Mouse (Mus musculus) kidney, embryonic 16.5 days (tissue): ENCODE data around the gene Rab6b. TPM values are rescaled to one million over a fixed set of nuclear protein-coding genes. Genes with fewer than 3 reads are reported as not detected.
"Not testable (repeated sequence)": the region's sequence is repeated elsewhere in the genome, so short reads cannot be mapped to it uniquely, and the experiment has no call there.

ENCODE experiments used
- ATAC-seq: fragments of 200-750 bp; cut with Nextera tagmentation; 2 replicates; pipeline ENCODE4 v1.8.0; 2017; ENCODE audit warnings: moderate TSS enrichment; ENCODE audit not compliant: low FRiP score, low TSS enrichment
- H3K27ac ChIP-seq: fragments of 300-500 bp; sonication (generic); 2 replicates; pipeline ENCODE4 v1.5.1; 2014; ENCODE audit warnings: low read length
- H3K27me3 ChIP-seq: fragments of 300-500 bp; sonication (generic); 2 replicates; pipeline ENCODE4 v1.6.1; 2014; ENCODE audit warnings: low read length, control low read depth, mixed read lengths; ENCODE audit not compliant: insufficient read depth
- H3K36me3 ChIP-seq: fragments of 300-500 bp; sonication (generic); 2 replicates; pipeline ENCODE4 v1.6.1; 2014; ENCODE audit warnings: low read length, control low read depth, mixed read lengths; ENCODE audit not compliant: insufficient read depth
- H3K4me1 ChIP-seq: fragments of 300-500 bp; sonication (generic); 2 replicates; pipeline ENCODE4 v1.6.1; 2014; ENCODE audit warnings: low read length, control low read depth, mixed read lengths; ENCODE audit not compliant: insufficient read depth
- H3K4me2 ChIP-seq: fragments of 300-500 bp; sonication (generic); replicated peaks from 2 replicates; pipeline ENCODE4 v1.6.1; 2014; ENCODE audit warnings: low read depth, low read length
- H3K4me3 ChIP-seq: fragments of 300-500 bp; sonication (generic); 2 replicates; pipeline ENCODE4 v1.5.1; 2014; ENCODE audit warnings: mild to moderate bottlenecking, low read length
- H3K9ac ChIP-seq: fragments of 300-500 bp; sonication (generic); replicated peaks from 2 replicates; pipeline ENCODE4 v1.6.1; 2014; ENCODE audit warnings: low read length
- H3K9me3 ChIP-seq: fragments of 300-500 bp; sonication (generic); 2 replicates; pipeline ENCODE4 v1.6.1; 2016; ENCODE audit warnings: low read length, control low read depth
- WGBS: fragments of 180-500 bp; shearing (Covaris S2); extraction: QIAGEN DNeasy Blood & Tissue Kit; methylation state at CpG from one replicate; pipeline ENCODE4 v1.1.7; 2014; 5-methylcytosine and 5-hydroxymethylcytosine counted together
- polyA plus RNA-seq: library from polyadenylated mRNA; unstranded; fragments of >200 nt; fragmentation: Nextera tagmentation; extraction: Ambion mirVana; gene quantifications from 2 replicates; pipeline ENCODE4 v1.2.1, GENCODE M21; 2015

Gene Rab6b
- polyA plus RNA-seq, 1 experiment from 2014 or later, result 5.2 TPM

GRCm38 (mm10) chr9:103092248-103092647, 19.3 kb upstream of the Rab6b start:
- H3K27me3 ChIP-seq, result no peaks in the 10 kb centered on the region
- H3K9ac ChIP-seq, result peak overlapping the region; percentile 61
- ATAC-seq, result peak; percentile 92

GRCm38 (mm10) chr9:103093681-103094080, 17.9 kb upstream of the Rab6b start:
- no peak for ATAC-seq
- 76% methylated on average over 3 of the region's 3 CpGs for WGBS
- H3K36me3 ChIP-seq, result no peaks in the 10 kb centered on the region
- no peak overlapping the region for H3K4me3 ChIP-seq
- no peak overlapping the region for H3K4me2 ChIP-seq
- H3K4me1 ChIP-seq, result peaks cover 12% of the 10 kb centered on the region
- H3K27ac ChIP-seq, result no peak overlapping the region
- H3K27me3 ChIP-seq, result no peaks in the 10 kb centered on the region
- H3K9ac ChIP-seq, result no peak overlapping the region
- H3K9me3 ChIP-seq, result no peaks in the 10 kb centered on the region

More at GRCm38 (mm10) chr9:103092248-103092647, 19.3 kb upstream of the Rab6b start:
- H3K36me3 ChIP-seq, result no peaks in the 10 kb centered on the region
- WGBS, result 0% methylated on average over 18 of the region's 19 CpGs
- H3K9me3 ChIP-seq, result no peaks in the 10 kb centered on the region
- peak overlapping the region; percentile 48 for H3K4me3 ChIP-seq
- H3K27ac ChIP-seq, result no peak overlapping the region
- peaks cover 12% of the 10 kb centered on the region for H3K4me1 ChIP-seq
- H3K4me2 ChIP-seq, result peak overlapping the region; percentile 80

GRCm38 (mm10) chr9:103108341-103108798, 3.2 kb upstream of the Rab6b start:
- Histone ChIP-seq H3K27me3 (peaks cover 26% of the 10 kb centered on the region), H3K9ac (peak overlapping the region; percentile 35; the same call in 1 of the 2 replicates), H3K4me3 (peak overlapping the region; percentile 52), H3K4me1 (peaks cover 28% of the 10 kb centered on the region), H3K4me2 (peak overlapping the region; percentile 52)
- peak; percentile 70 for ATAC-seq
- H3K27ac ChIP-seq, H3K36me3 ChIP-seq, H3K9me3 ChIP-seq: not testable (repeated sequence)
- WGBS, result 15% methylated on average over 7 of the region's 14 CpGs

- Histone ChIP-seq H3K4me2 (peak overlapping the region; percentile 86), H3K4me1 (peaks cover 29% of the 10 kb centered on the region), H3K9ac (peak overlapping the region; percentile 74), H3K9me3 (no peaks in the 10 kb centered on the region), H3K36me3 (no peaks in the 10 kb centered on the region), H3K4me3 (peak overlapping the region; percentile 52), H3K27me3 (peaks cover 32% of the 10 kb centered on the region), H3K27ac (no peak overlapping the region; the same call in 1 of the 2 replicates)
- WGBS, result 26% methylated on average over 18 of the region's 18 CpGs
- ATAC-seq, result no peak
These were observed 2.5 kb upstream of the Rab6b start for GRCm38 (mm10) chr9:103108943-103109670.

GRCm38 (mm10) chr9:103109911-103110310, 1.7 kb upstream of the Rab6b start:
- Histone ChIP-seq H3K27me3 (peaks cover 40% of the 10 kb centered on the region), H3K27ac (no peak overlapping the region), H3K9ac (no peak overlapping the region), H3K36me3 (no peaks in the 10 kb centered on the region), H3K4me1 (peaks cover 29% of the 10 kb centered on the region), H3K4me3 (no peak overlapping the region), H3K4me2 (no peak overlapping the region), H3K9me3 (no peaks in the 10 kb centered on the region)
- ATAC-seq, result no peak
- 65% methylated on average over 2 of the region's 2 CpGs for WGBS

GRCm38 (mm10) chr9:103110727-103111501, 673 bp upstream of the Rab6b start:
- Histone ChIP-seq H3K4me1 (peaks cover 29% of the 10 kb centered on the region), H3K9ac (peak overlapping the region; percentile 82), H3K4me3 (peak overlapping the region; percentile 67), H3K4me2 (peak overlapping the region; percentile 97), H3K36me3 (no peaks in the 10 kb centered on the region), H3K27me3 (peaks cover 41% of the 10 kb centered on the region), H3K9me3 (no peaks in the 10 kb centered on the region), H3K27ac (no peak overlapping the region)
- ATAC-seq, result no peak
- 16% methylated on average over 18 of the region's 18 CpGs for WGBS

GRCm38 (mm10) chr9:103112471-103113271, 1.1 kb downstream of the Rab6b start:
- H3K27me3 ChIP-seq, result peaks cover 41% of the 10 kb centered on the region
- peaks cover 29% of the 10 kb centered on the region for H3K4me1 ChIP-seq
- H3K9ac ChIP-seq, result peak overlapping the region; percentile 82
- H3K9me3 ChIP-seq, result no peaks in the 10 kb centered on the region
- H3K4me3 ChIP-seq, result peak overlapping the region; percentile 67
- WGBS, result 1% methylated on average over 34 of the region's 35 CpGs
- no peak overlapping the region for H3K27ac ChIP-seq
- ATAC-seq, result peak; percentile 52
- no peaks in the 10 kb centered on the region for H3K36me3 ChIP-seq
- peak overlapping the region; percentile 97 for H3K4me2 ChIP-seq

GRCm38 (mm10) chr9:103113351-103113750, 1.8 kb downstream of the Rab6b start:
- Histone ChIP-seq H3K4me3 (0 out of 2 replicates have a peak overlapping the region, but pooled peaks have one; percentile 67), H3K27me3 (peaks cover 41% of the 10 kb centered on the region), H3K9me3 (no peaks in the 10 kb centered on the region), H3K4me1 (peaks cover 29% of the 10 kb centered on the region), H3K4me2 (peak overlapping the region; percentile 97), H3K36me3 (no peaks in the 10 kb centered on the region), H3K9ac (no peak overlapping the region), H3K27ac (no peak overlapping the region)
- ATAC-seq, result no peak
- WGBS, result 37% methylated on average over 9 of the region's 11 CpGs

GRCm38 (mm10) chr9:103114326-103114725, 2.7 kb downstream of the Rab6b start:
- 76% methylated on average over 8 of the region's 8 CpGs for WGBS
- H3K9ac ChIP-seq, result no peak overlapping the region
- H3K4me2 ChIP-seq, result no peak overlapping the region
- no peak overlapping the region for H3K27ac ChIP-seq
- no peaks in the 10 kb centered on the region for H3K9me3 ChIP-seq
- H3K27me3 ChIP-seq, result peaks cover 41% of the 10 kb centered on the region
- peaks cover 26% of the 10 kb centered on the region for H3K4me1 ChIP-seq
- H3K36me3 ChIP-seq, result no peaks in the 10 kb centered on the region
- no peak overlapping the region for H3K4me3 ChIP-seq
- ATAC-seq, result no peak
